Mouse (Mus musculus) midbrain, embryonic 14.5 days (tissue): ENCODE data around the gene Mre11a. TPM values are rescaled to one million over a fixed set of nuclear protein-coding genes. Genes with fewer than 3 reads are reported as not detected.
A peak's percentile ranks its signal among the peaks of the same experiment; 100 is the strongest.

Experiments used
- ATAC-seq: fragments of 200-750 bp; cut with Nextera tagmentation; 2 replicates; pipeline ENCODE4 v1.8.0; 2017; ENCODE audit warnings: moderate number of reproducible peaks, moderate library complexity; ENCODE audit not compliant: low FRiP score, low TSS enrichment
- DNase-seq: peaks from one replicate; pipeline ENCODE4 v3.0.0-alpha.2; 2015
- H3K27ac ChIP-seq: fragments of 300-500 bp; sonication (generic); replicated peaks from 2 replicates; pipeline ENCODE4 v1.5.1; 2014; ENCODE audit warnings: mild to moderate bottlenecking, low read depth, low read length, moderate library complexity
- H3K27me3 ChIP-seq: fragments of 300-500 bp; sonication (generic); 2 replicates; pipeline ENCODE4 v1.6.1; 2014; ENCODE audit warnings: low read length, control low read depth, mixed read lengths; ENCODE audit not compliant: control insufficient read depth, insufficient read depth
- H3K36me3 ChIP-seq: fragments of 300-500 bp; sonication (generic); 2 replicates; pipeline ENCODE4 v1.6.1; 2014; ENCODE audit warnings: low read length, control low read depth; ENCODE audit not compliant: control insufficient read depth, insufficient read depth
- H3K4me1 ChIP-seq: fragments of 300-500 bp; sonication (generic); 2 replicates; pipeline ENCODE4 v1.6.1; 2014; ENCODE audit warnings: mild to moderate bottlenecking, antibody characterized with exemption, low read length, control low read depth; ENCODE audit not compliant: control insufficient read depth, insufficient read depth
- H3K4me2 ChIP-seq: fragments of 300-500 bp; sonication (generic); 2 replicates; pipeline ENCODE4 v1.6.1; 2014; ENCODE audit warnings: mild to moderate bottlenecking, low read length, moderate library complexity
- H3K4me3 ChIP-seq: fragments of 300-500 bp; sonication (generic); replicated peaks from 2 replicates; pipeline ENCODE4 v1.5.1; 2014; ENCODE audit warnings: low read depth, low read length
- H3K9ac ChIP-seq: fragments of 300-500 bp; sonication (generic); replicated peaks from 2 replicates; pipeline ENCODE4 v1.6.1; 2014; ENCODE audit warnings: mild to moderate bottlenecking, low read length, moderate library complexity
- H3K9me3 ChIP-seq: fragments of 300-500 bp; sonication (generic); 2 replicates; pipeline ENCODE4 v1.6.1; 2016; ENCODE audit warnings: low read length, control low read depth, mixed read lengths; ENCODE audit not compliant: control insufficient read depth
- WGBS: fragments of 180-500 bp; shearing (Covaris S2); extraction: QIAGEN DNeasy Blood & Tissue Kit; methylation state at CpG from one replicate; pipeline ENCODE4 v1.1.7; 2014; 5-methylcytosine and 5-hydroxymethylcytosine counted together
- polyA plus RNA-seq: library from polyadenylated mRNA; unstranded; fragments of >200 nt; fragmentation: Nextera tagmentation; extraction: Ambion mirVana; gene quantifications from 2 replicates; pipeline ENCODE4 v1.2.1, GENCODE M21; 2014

Gene Mre11a
- polyA plus RNA-seq, 1 experiment from 2014 or later = 16.1 TPM

- WGBS = 80% methylated on average over 3 of the region's 3 CpGs
- H3K9ac ChIP-seq = no peak overlapping the region
- H3K4me3 ChIP-seq = no peak overlapping the region
- no peak overlapping the region for H3K4me2 ChIP-seq
- H3K4me1 ChIP-seq = 0 out of 2 replicates have a peak, but pooled peaks cover 6% of the 10 kb centered on the region
- no peaks in the 10 kb centered on the region for H3K36me3 ChIP-seq
- DNase-seq (no peak), ATAC-seq (no peak)
- no peaks in the 10 kb centered on the region for H3K9me3 ChIP-seq
- no peak overlapping the region for H3K27ac ChIP-seq
- peaks cover 9% of the 10 kb centered on the region for H3K27me3 ChIP-seq
Measured at GRCm38 (mm10) chr9:14754469-14754868, 30.0 kb upstream of the Mre11a start.

- no peak overlapping the region for H3K27ac ChIP-seq
- H3K4me2 ChIP-seq = no peak overlapping the region
- no peak overlapping the region for H3K9ac ChIP-seq
- no peak for DNase-seq
- H3K4me1 ChIP-seq = no peaks in the 10 kb centered on the region
- no peak overlapping the region for H3K4me3 ChIP-seq
- 76% methylated on average over 7 of the region's 7 CpGs for WGBS
- no peaks in the 10 kb centered on the region for H3K9me3 ChIP-seq
- H3K27me3 ChIP-seq = no peaks in the 10 kb centered on the region
- ATAC-seq = no peak
- no peaks in the 10 kb centered on the region for H3K36me3 ChIP-seq
Measured at GRCm38 (mm10) chr9:14758590-14758989, 25.9 kb upstream of the Mre11a start.

DNA sequence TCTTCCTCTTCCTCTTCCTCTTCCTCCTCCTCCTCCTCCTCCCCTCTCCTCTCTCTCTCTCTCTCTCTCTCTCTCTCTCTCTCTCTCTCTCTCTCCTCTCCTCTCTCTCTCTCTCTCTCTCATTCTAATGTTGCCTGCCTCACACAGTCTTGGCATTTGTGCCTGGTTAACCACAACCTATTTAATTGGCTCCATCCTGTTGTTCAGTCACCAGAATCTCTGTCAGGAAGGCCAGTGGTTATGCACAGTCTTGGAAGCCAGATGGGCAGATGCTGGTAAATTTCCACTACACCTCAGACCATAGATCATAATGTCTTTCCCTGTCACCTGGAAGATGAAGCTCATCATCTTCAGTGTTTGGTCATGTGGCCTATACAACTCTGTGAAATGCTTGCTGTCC, 25.2 kb upstream of the Mre11a start:
- no peak for ATAC-seq

DNA sequence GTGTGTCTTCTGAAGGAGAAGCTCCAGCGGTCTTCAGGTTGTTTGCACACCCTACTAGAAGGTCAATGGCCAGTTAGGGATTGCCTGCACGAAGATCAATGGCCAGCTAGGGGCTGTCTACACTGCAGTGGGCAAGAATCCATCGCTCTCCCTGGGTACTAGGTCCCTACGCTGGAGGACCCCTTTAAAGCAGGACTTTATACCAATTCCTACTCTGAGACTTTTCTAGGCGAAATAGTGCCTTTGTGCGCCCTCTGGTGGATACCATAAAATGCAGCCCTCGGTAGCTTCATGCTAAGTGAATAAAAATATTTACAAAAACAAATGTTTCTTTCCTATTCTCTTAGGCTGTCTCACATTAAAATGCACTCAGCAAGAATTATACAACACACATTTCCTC, 19.7 kb upstream of the Mre11a start:
- H3K27ac ChIP-seq = no peak overlapping the region
- H3K4me1 ChIP-seq = peaks cover 4% of the 10 kb centered on the region; the same call in 1 of the 2 replicates
- no peak overlapping the region for H3K9ac ChIP-seq
- no peaks in the 10 kb centered on the region for H3K36me3 ChIP-seq
- no peak overlapping the region for H3K4me3 ChIP-seq
- ATAC-seq = no peak
- H3K27me3 ChIP-seq = no peaks in the 10 kb centered on the region
- no peaks in the 10 kb centered on the region for H3K9me3 ChIP-seq
- DNase-seq = peak; percentile 86
- H3K4me2 ChIP-seq = no peak overlapping the region
- WGBS = 31% methylated on average over 7 of the region's 7 CpGs

More for the DNA sequence above, 25.2 kb upstream of the Mre11a start:
- DNase-seq = no peak
- no peak overlapping the region for H3K4me2 ChIP-seq
- no peaks in the 10 kb centered on the region for H3K9me3 ChIP-seq
- H3K27ac ChIP-seq = no peak overlapping the region
- no peaks in the 10 kb centered on the region for H3K27me3 ChIP-seq
- H3K9ac ChIP-seq = no peak overlapping the region
- H3K4me1 ChIP-seq = no peaks in the 10 kb centered on the region
- H3K36me3 ChIP-seq = no peaks in the 10 kb centered on the region
- no peak overlapping the region for H3K4me3 ChIP-seq

DNA sequence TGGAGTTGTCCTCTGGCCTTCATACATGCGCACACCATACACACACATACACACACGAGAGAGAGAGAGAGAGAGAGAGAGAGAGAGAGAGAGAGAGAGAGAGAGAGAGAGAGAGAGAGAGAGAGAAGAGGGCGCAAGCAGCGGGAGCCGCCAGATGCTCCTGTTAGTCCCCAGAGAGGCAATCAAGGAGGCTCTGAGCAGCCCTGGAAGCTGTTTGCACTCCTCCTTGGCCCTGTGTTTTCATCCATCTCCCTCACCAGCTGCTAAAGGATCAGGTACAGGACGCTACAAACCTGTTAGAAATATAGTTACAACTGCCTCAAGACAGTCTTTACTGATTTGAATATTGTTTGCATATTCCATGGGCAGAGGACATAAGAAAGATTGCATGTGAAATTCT, 14.6 kb upstream of the Mre11a start:
- Histone ChIP-seq H3K36me3 (no peaks in the 10 kb centered on the region), H3K27ac (no peak overlapping the region), H3K4me2 (no peak overlapping the region), H3K9ac (no peak overlapping the region), H3K4me1 (peaks cover 12% of the 10 kb centered on the region; the same call in 1 of the 2 replicates), H3K4me3 (no peak overlapping the region), H3K9me3 (no peaks in the 10 kb centered on the region), H3K27me3 (no peaks in the 10 kb centered on the region)
- DNase-seq (peak; percentile 36), ATAC-seq (0 out of 2 replicates have a peak, but pooled peaks have one; percentile 24)
- whole genome bisulfite sequencing = 48% methylated on average over 6 of the region's 6 CpGs

DNA sequence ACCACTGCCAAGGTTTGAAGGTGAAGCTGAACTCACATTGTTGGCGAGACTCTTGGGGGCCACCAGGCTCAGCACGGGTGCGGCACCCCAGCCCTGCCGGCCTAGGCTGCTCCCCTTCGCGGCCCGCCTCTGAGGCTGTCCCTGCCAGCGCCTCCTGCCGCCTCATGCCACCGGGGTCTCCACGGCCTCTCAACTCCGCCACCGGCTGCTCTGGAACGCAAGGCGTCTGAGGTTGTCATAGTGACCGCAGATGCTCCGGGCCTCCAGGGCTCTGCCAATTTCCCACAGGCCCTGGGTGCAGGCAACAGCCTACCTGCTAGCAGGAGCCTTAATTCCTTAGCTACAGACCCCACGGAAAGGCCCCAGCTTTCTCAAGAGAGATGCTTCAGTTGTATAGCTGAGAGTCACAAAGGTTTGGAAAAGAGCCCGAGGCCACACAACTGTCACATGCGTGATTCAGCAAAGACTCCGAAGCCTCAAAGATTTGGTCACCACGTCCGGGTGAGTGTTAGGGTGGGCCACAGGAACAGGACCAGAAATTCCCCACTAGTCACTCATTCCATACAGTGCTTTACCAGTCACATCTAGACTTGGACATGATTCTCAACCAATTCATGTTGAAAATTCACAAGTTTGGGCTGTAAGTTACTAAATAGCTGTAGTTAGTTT, 13.5 kb upstream of the Mre11a start, which contains the start of gene 1700012B09Rik:
1700012B09Rik (minus strand) TSS at position 228 of the 669 bp plus-strand sequence.
- Histone ChIP-seq H3K9me3 (no peaks in the 10 kb centered on the region), H3K4me1 (peaks cover 12% of the 10 kb centered on the region; the same call in 1 of the 2 replicates), H3K4me2 (peak within 1 kb of the TSS; percentile 22), H3K27ac (no peak within 1 kb of the TSS), H3K27me3 (no peaks in the 10 kb centered on the region), H3K9ac (peak within 1 kb of the TSS; percentile 23; the same call in 1 of the 2 replicates), H3K36me3 (no peaks in the 10 kb centered on the region), H3K4me3 (no peak within 1 kb of the TSS)
- WGBS = 17% methylated on average over 23 of the region's 23 CpGs
- ATAC-seq = peak; percentile 63; the same call in 1 of the 2 replicates
- peak; percentile 54 for DNase-seq

DNA sequence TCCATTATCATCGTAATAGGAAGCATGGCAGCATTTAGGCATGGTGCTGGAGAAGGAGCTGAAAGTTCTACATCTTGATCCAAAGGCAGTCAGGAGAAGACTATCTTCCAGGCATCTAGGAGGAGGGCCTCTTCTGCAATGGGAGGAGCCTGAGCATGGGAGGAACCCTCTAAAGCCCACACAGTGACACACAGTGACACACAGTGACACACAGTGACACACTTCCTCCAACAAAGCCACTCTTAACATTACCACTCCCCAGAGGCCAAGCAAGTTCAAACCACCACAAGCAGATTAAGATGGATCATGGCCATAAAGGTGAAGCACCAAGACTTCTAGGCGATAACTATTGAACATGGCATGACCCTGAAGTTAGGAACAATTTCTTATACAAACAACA, 12.4 kb upstream of the Mre11a start:
- no peak overlapping the region for H3K27ac ChIP-seq
- no peaks in the 10 kb centered on the region for H3K36me3 ChIP-seq
- ATAC-seq = no peak
- no peak overlapping the region for H3K9ac ChIP-seq
- H3K27me3 ChIP-seq = no peaks in the 10 kb centered on the region
- H3K4me3 ChIP-seq = no peak overlapping the region
- DNase-seq = no peak
- WGBS = 90% methylated on average over 2 of the region's 2 CpGs
- H3K9me3 ChIP-seq = no peaks in the 10 kb centered on the region
- peaks cover 12% of the 10 kb centered on the region; the same call in 1 of the 2 replicates for H3K4me1 ChIP-seq
- no peak overlapping the region for H3K4me2 ChIP-seq

DNA sequence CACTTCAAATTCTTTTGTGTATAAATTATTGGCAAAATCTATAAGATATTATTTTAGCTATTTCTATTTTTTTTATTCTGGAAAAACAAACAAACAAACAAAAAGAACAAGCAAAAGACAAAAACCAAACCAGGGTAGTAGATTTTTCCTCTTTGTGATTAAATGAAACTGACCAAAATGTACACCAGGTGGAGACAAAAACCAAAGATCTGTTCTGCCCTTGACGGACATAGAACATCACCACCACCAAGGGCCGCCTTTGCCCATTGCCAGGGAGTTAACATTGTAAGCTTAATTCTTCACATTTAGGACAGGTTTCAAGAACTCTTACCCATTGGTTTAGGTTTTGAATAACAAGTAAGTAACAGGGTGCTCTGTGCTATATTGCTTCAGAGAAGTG, 10.6 kb upstream of the Mre11a start:
- Histone ChIP-seq H3K9me3 (no peaks in the 10 kb centered on the region), H3K4me3 (no peak overlapping the region), H3K36me3 (no peaks in the 10 kb centered on the region), H3K4me1 (peaks cover 8% of the 10 kb centered on the region; the same call in 1 of the 2 replicates), H3K27me3 (no peaks in the 10 kb centered on the region), H3K27ac (no peak overlapping the region), H3K4me2 (no peak overlapping the region), H3K9ac (no peak overlapping the region)
- DNase-seq (peak; percentile 52), ATAC-seq (no peak)
- 50% methylated on average over 2 of the region's 2 CpGs for WGBS

- no peaks in the 10 kb centered on the region for H3K9me3 ChIP-seq
- ATAC-seq (no peak), DNase-seq (no peak)
- H3K27ac ChIP-seq = no peak overlapping the region
- 45% methylated on average over 13 of the region's 13 CpGs for WGBS
- no peak overlapping the region for H3K4me3 ChIP-seq
- H3K9ac ChIP-seq = no peak overlapping the region
- no peaks in the 10 kb centered on the region for H3K4me1 ChIP-seq
- H3K4me2 ChIP-seq = no peak overlapping the region
- no peaks in the 10 kb centered on the region for H3K27me3 ChIP-seq
- H3K36me3 ChIP-seq = peaks cover 20% of the 10 kb centered on the region
Measured at GRCm38 (mm10) chr9:14778341-14778740, 6.1 kb upstream of the Mre11a start.
